Mouse (Mus musculus): ENCODE measurements at regions not wholly inside any gene's neighbourhood (a gene's known extent, or its start where the extent isn't known, plus 50 kb on each side); places are given as distances from the start of the nearest gene placed in this dataset.
"Not testable (repeated sequence)": the region's sequence is repeated elsewhere in the genome, so short reads cannot be mapped to it uniquely, and the experiment has no call there.

GRCm38 (mm10) chr5:5956716-5957115 lies 207.6 kb upstream of the Steap1 start:
- no peak for DNase-seq

GRCm38 (mm10) chr5:5955783-5956182 lies 206.7 kb upstream of the Steap1 start:
- DNase-seq: no peak

- DNase-seq: peak; percentile 15
Observed at GRCm38 (mm10) chr5:5925796-5926195, 176.7 kb upstream of the Steap1 start.

- DNase-seq: no peak
Observed at GRCm38 (mm10) chr5:5916427-5916826, 167.3 kb upstream of the Steap1 start.

- DNase-seq: no peak
Observed at GRCm38 (mm10) chr5:5889376-5889775, 140.2 kb upstream of the Steap1 start.

- DNase-seq: no peak
Observed at GRCm38 (mm10) chr5:5873425-5873824, 124.3 kb upstream of the Steap1 start.

GRCm38 (mm10) chr5:5856146-5856724 lies 107.1 kb upstream of the Steap1 start:
- no peak for DNase-seq

- no peak for DNase-seq
Observed at GRCm38 (mm10) chr5:5845805-5846496, 96.8 kb upstream of the Steap1 start.

GRCm38 (mm10) chr5:5844312-5844711 lies 95.2 kb upstream of the Steap1 start:
- no peak for DNase-seq

GRCm38 (mm10) chr5:5838767-5839166 lies 89.6 kb upstream of the Steap1 start:
- DNase-seq: no peak

GRCm38 (mm10) chr5:5822666-5823065 lies 73.5 kb upstream of the Steap1 start:
- not testable (repeated sequence) for DNase-seq
